Mouse (Mus musculus): ENCODE data around the gene Clasrp. TPM values are rescaled to one million over a fixed set of nuclear protein-coding genes. Genes with fewer than 3 reads are reported as not detected.

The Clasrp gene
- polyA plus RNA-seq, 1 experiment from 2014 or later, result 41.6 TPM

DNA sequence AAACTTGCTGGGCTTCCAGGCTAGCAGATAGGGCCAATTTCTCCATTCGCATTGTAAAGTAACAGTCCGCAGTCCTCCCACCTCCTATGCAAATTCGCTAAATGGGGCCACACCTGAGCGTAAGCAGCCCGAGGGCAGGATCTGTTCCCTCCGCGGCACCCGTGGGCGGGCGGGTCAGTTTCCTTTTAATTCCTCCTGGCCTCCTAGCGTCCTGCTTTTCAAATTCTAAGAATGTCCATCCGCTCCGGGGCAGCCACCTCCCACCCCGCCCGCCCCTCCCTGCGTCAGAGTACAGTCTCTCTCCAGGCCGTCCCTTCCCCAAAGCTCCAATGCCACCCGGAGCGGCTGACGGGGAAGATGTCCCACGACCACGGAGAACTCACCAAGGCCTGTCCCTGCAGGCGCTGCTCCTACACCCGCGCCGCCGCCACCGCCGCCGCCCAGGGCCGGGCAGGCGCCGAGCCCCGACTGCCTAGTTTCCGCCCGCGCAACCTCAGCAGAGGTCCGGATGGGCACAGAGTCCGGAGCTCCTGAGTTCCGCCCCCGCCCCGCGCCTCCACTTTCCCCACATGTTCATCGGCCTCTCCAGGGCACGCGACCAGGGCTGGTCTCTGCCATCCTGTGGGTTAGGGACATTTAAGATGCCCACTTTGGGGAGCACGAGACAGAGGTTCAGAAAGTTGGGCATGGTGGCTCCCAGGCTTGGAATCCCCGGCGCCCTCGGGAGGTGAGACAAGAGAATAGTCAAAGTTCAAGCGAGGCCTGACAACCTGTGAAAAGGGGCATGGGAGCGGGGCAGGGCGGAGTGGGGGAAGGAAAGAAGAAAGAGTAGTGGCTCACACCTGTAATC, 31.1 kb downstream of the Clasrp start:
- DNase-seq (ENCODE audit: low spot score) (peak; percentile 79), ATAC-seq (ENCODE audit: low FRiP score) (peak; percentile 87)
- Histone ChIP-seq H3K4me2 (replicated peaks) (peak overlapping the region; percentile 87), H3K27ac (peak overlapping the region; percentile 58), H3K9me3 (ENCODE audit: control insufficient read depth, low read length) (no peaks in the 10 kb centered on the region), H3K9ac (peak overlapping the region; percentile 63), H3K27me3 (ENCODE audit: control insufficient read depth, insufficient read depth, low read length) (peaks cover 32% of the 10 kb centered on the region), H3K4me1 (replicated peaks; ENCODE audit: control insufficient read depth, insufficient read depth, low read length) (peaks cover 20% of the 10 kb centered on the region), H3K4me3 (replicated peaks; ENCODE audit: low read length) (peak overlapping the region; percentile 75), H3K36me3 (replicated peaks; ENCODE audit: control insufficient read depth, insufficient read depth) (peaks cover 13% of the 10 kb centered on the region)
- WGBS, result under 1% methylated on average over 53 of the region's 53 CpGs

DNA sequence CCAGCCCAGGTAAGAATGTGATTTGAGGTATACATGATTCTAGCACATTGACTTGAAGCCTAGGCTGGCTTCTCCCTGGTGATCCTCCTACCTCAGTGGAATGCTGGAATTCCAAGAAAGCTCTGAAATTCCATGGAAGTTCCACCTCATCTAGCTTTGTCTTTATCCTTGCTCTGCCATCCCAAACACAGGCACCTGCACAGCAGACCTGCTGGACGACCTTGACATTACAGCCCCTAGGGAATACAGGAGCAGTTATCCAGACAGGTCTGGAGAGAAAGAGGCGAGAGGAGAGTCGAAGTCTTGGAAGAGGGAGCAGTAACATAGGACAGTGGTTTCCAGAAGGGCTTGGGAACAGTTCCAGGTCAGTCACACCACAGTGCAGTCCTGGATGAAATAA, 34.6 kb downstream of the Clasrp start:
- H3K27ac ChIP-seq, result no peak overlapping the region
- peaks cover 25% of the 10 kb centered on the region for H3K36me3 ChIP-seq (replicated peaks; ENCODE audit: control insufficient read depth, insufficient read depth)
- ATAC-seq (ENCODE audit: low FRiP score) (no peak), DNase-seq (ENCODE audit: low spot score) (no peak)
- H3K4me2 ChIP-seq (replicated peaks), result no peak overlapping the region
- WGBS, result 92% methylated on average over 3 of the region's 3 CpGs
- peaks cover 12% of the 10 kb centered on the region for H3K4me1 ChIP-seq (replicated peaks; ENCODE audit: control insufficient read depth, insufficient read depth, low read length)
- no peaks in the 10 kb centered on the region for H3K27me3 ChIP-seq (ENCODE audit: control insufficient read depth, insufficient read depth, low read length)
- no peak overlapping the region for H3K4me3 ChIP-seq (replicated peaks; ENCODE audit: low read length)
- no peaks in the 10 kb centered on the region for H3K9me3 ChIP-seq (ENCODE audit: control insufficient read depth, low read length)
- H3K9ac ChIP-seq, result no peak overlapping the region

DNA sequence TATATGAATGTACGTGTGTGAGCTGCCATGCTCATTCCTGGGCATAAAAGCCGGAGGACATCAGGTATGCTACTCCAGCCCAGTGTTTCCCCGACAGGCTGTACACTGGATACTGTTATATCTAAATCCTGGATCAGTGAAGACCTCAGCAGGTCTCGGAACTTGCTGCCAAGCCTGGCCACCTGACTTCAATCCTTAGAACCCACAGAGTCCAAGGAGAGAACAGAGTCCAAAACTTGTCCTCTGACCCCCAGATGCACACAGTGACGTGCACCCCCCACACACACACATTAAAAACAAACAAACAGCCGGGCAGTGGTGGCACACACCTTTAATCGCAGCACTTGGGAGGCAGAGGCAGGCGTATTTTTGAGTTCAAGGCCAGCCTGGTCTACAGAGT, 36.9 kb downstream of the Clasrp start:
- Histone ChIP-seq H3K27ac (no peak overlapping the region), H3K4me3 (replicated peaks; ENCODE audit: low read length) (no peak overlapping the region), H3K36me3 (replicated peaks; ENCODE audit: control insufficient read depth, insufficient read depth) (peaks cover 32% of the 10 kb centered on the region), H3K27me3 (ENCODE audit: control insufficient read depth, insufficient read depth, low read length) (no peaks in the 10 kb centered on the region), H3K9ac (no peak overlapping the region), H3K4me1 (replicated peaks; ENCODE audit: control insufficient read depth, insufficient read depth, low read length) (peaks cover 15% of the 10 kb centered on the region), H3K9me3 (ENCODE audit: control insufficient read depth, low read length) (no peaks in the 10 kb centered on the region), H3K4me2 (replicated peaks) (no peak overlapping the region)
- WGBS, result 96% methylated on average over 8 of the region's 8 CpGs
- DNase-seq (ENCODE audit: low spot score), result no peak
- no peak for ATAC-seq (ENCODE audit: low FRiP score)

DNA sequence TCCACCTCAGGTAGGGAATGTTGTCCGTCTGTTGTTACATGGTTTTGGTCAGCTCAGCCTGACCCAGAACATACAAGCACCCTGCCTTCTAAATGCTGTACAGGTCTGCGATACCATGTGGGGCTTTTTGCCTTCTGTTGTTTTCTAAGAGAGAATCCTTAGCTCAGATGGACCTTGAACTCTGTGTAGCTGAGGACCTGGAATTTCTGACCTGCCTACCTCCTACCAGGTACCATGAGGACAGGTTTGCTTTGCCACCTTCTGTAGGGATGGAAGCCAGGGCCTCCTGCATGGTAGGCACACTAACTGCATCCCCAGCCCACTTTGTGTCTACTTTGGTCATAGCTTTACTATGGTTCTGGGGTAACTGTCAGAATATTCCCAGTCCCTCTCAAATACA, 38.5 kb downstream of the Clasrp start:
- DNase-seq (ENCODE audit: low spot score), result no peak
- peaks cover 32% of the 10 kb centered on the region for H3K36me3 ChIP-seq (replicated peaks; ENCODE audit: control insufficient read depth, insufficient read depth)
- H3K4me3 ChIP-seq (replicated peaks; ENCODE audit: low read length), result no peak overlapping the region
- H3K9ac ChIP-seq, result no peak overlapping the region
- H3K4me2 ChIP-seq (replicated peaks), result no peak overlapping the region
- no peak for ATAC-seq (ENCODE audit: low FRiP score)
- no peaks in the 10 kb centered on the region for H3K27me3 ChIP-seq (ENCODE audit: control insufficient read depth, insufficient read depth, low read length)
- peaks cover 12% of the 10 kb centered on the region for H3K4me1 ChIP-seq (replicated peaks; ENCODE audit: control insufficient read depth, insufficient read depth, low read length)
- WGBS, result 98% methylated on average over 2 of the region's 2 CpGs
- no peak overlapping the region for H3K27ac ChIP-seq
- no peaks in the 10 kb centered on the region for H3K9me3 ChIP-seq (ENCODE audit: control insufficient read depth, low read length)

DNA sequence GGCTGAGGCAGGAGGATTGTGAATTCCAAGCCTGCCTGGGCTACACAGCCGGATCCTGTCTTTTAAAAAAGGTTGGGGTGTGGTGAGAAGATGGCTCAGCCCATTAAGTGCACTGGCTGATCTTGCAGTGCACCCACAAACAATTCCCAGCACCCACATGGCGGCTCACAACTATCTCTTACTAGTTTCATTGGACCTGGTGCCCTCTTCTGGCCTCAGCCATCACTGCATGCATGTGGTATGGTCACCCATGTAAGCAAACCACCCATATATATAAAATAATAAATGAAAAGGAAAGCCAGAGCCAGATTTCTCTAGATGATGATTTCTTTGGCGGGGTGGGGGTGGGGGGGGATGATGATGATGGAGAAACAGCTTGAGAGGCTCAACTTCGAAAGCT, 39.8 kb downstream of the Clasrp start:
- Histone ChIP-seq H3K4me3 (replicated peaks; ENCODE audit: low read length) (no peak overlapping the region), H3K27ac (no peak overlapping the region), H3K4me1 (replicated peaks; ENCODE audit: control insufficient read depth, insufficient read depth, low read length) (peaks cover 26% of the 10 kb centered on the region), H3K27me3 (ENCODE audit: control insufficient read depth, insufficient read depth, low read length) (no peaks in the 10 kb centered on the region), H3K4me2 (replicated peaks) (no peak overlapping the region), H3K9ac (no peak overlapping the region), H3K36me3 (replicated peaks; ENCODE audit: control insufficient read depth, insufficient read depth) (peaks cover 28% of the 10 kb centered on the region), H3K9me3 (ENCODE audit: control insufficient read depth, low read length) (no peaks in the 10 kb centered on the region)
- no peak for ATAC-seq (ENCODE audit: low FRiP score)
- DNase-seq (ENCODE audit: low spot score), result no peak
- WGBS, result 90% methylated on average over 4 of the region's 4 CpGs

DNA sequence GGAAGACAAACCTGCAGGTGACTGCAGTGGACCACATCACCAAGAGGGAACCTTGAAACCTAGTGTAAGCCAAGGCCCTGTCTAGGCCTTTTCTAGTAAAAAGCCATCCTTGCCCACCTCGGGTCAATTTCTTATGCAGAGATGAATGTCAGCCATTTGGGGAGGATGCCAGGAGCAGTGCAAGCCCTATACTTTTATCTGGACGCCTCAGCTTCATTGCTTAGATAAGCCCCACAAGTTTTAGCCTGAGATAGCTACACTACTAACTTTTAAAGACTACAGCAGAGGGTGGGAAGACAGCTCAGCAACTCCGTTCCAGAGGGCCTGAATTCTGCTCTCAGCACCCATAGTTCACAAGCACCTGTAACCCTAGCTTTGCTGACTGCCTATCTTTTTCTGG, 40.4 kb downstream of the Clasrp start:
- WGBS, result 93% methylated on average over 3 of the region's 3 CpGs
- H3K9me3 ChIP-seq (ENCODE audit: control insufficient read depth, low read length), result no peaks in the 10 kb centered on the region
- H3K36me3 ChIP-seq (replicated peaks; ENCODE audit: control insufficient read depth, insufficient read depth), result peaks cover 24% of the 10 kb centered on the region
- no peak overlapping the region for H3K4me2 ChIP-seq (replicated peaks)
- ATAC-seq (ENCODE audit: low FRiP score) (no peak), DNase-seq (ENCODE audit: low spot score) (no peak)
- no peaks in the 10 kb centered on the region for H3K27me3 ChIP-seq (ENCODE audit: control insufficient read depth, insufficient read depth, low read length)
- peaks cover 32% of the 10 kb centered on the region for H3K4me1 ChIP-seq (replicated peaks; ENCODE audit: control insufficient read depth, insufficient read depth, low read length)
- no peak overlapping the region for H3K9ac ChIP-seq
- H3K27ac ChIP-seq, result no peak overlapping the region
- no peak overlapping the region for H3K4me3 ChIP-seq (replicated peaks; ENCODE audit: low read length)

DNA sequence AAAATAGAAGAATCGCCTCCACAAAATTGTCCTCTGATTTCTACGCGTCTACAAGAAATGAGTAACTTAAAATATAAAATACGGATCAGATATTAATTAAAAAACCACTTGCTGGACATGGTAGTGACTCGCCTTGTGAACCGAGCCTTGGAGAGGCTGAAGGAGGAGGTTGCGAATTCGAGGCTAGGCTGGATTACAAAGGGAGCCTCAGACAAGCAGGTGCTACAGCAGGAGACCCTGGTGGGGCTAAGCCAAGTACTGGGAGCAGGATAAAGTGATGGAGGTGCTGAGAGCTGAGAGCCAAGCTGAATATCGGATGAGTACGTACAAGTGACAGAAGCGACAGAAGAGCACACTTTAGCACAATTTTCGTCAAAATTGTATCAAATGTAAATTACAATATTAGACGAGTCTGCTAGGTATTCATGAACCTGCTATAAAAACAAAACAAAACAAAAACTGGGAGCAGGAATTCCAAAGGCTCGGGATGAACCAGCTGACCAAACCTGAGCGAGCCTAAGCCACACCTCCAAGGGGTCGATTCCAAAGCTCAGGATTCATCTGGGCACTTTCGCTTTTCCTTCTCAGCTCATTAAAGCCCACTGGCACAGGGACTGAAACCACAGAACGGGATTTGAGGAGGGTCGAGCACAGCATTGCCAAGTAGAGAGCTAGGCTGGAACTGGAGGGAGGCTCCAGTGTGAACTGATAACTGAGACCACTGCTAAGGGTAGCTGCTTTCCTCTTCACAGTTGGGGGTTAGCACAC, 41.5 kb downstream of the Clasrp start, which contains the start of gene Ppp1r37:
Gene Ppp1r37 (minus strand): TSS at position 434 of the 768 bp plus-strand sequence.
- 3% methylated on average over 19 of the region's 19 CpGs for WGBS
- Histone ChIP-seq H3K36me3 (replicated peaks; ENCODE audit: control insufficient read depth, insufficient read depth) (peaks cover 20% of the 10 kb centered on the region), H3K4me1 (replicated peaks; ENCODE audit: control insufficient read depth, insufficient read depth, low read length) (peaks cover 36% of the 10 kb centered on the region), H3K9ac (peak within 1 kb of the TSS; percentile 96), H3K4me3 (replicated peaks; ENCODE audit: low read length) (peak within 1 kb of the TSS; percentile 99), H3K27ac (peak within 1 kb of the TSS; percentile 98), H3K4me2 (replicated peaks) (peak within 1 kb of the TSS; percentile 97), H3K9me3 (ENCODE audit: control insufficient read depth, low read length) (no peaks in the 10 kb centered on the region), H3K27me3 (ENCODE audit: control insufficient read depth, insufficient read depth, low read length) (no peaks in the 10 kb centered on the region)
- peak; percentile 57 for DNase-seq (ENCODE audit: low spot score)
- ATAC-seq (ENCODE audit: low FRiP score), result peak; percentile 15; the same call in 1 of the 2 replicates

DNA sequence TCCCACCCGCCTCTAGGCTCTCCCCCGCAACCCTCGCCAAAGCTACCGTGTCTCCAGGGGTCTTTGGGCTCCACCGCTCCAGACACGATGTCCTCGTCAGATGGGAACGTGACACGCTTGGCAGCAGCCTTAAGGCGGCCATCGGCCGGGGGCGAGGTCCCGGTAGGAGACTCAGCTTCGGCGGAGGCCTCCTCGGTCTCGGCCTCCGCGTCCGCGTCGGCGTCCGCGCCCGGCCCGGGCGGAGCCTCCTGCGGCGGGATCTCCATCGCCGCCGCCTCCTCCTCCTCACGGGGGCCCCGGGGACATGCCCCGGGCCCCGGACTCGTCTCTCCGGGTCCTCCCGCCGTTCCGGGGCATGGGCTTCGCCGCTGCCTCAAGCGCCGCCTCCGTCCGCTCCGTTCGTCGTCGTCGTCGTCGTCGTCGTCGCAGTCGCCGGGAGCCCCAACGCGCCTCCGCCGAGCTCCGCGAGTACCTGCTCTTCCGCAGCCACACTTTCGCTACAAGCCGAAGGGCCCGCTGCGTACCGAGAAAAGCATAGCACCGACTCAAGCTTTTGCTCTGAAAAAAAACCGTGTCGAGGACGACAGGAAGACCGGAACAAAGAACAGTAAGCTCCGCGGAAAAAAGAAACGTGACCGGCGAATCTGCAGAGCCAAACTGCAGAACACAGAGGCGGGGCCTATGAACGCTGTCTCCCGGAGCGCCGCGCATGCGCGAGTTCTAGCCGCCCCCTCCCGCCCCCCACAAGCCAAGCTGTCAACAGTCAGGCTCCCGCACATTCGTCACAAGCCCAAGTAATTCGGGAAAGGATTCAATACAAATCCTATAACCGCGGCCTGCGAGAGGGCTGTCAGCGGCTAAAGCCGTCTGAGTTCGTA, 42.3 kb downstream of the Clasrp start:
- peaks cover 18% of the 10 kb centered on the region for H3K36me3 ChIP-seq (replicated peaks; ENCODE audit: control insufficient read depth, insufficient read depth)
- peak overlapping the region; percentile 96 for H3K9ac ChIP-seq
- H3K4me2 ChIP-seq (replicated peaks), result peak overlapping the region; percentile 97
- ATAC-seq (ENCODE audit: low FRiP score), result peak; percentile 92
- H3K27ac ChIP-seq, result peak overlapping the region; percentile 98
- H3K9me3 ChIP-seq (ENCODE audit: control insufficient read depth, low read length), result no peaks in the 10 kb centered on the region
- under 1% methylated on average over 97 of the region's 102 CpGs for WGBS
- H3K4me1 ChIP-seq (replicated peaks; ENCODE audit: control insufficient read depth, insufficient read depth, low read length), result peaks cover 36% of the 10 kb centered on the region
- H3K27me3 ChIP-seq (ENCODE audit: control insufficient read depth, insufficient read depth, low read length), result no peaks in the 10 kb centered on the region
- H3K4me3 ChIP-seq (replicated peaks; ENCODE audit: low read length), result peak overlapping the region; percentile 99
- DNase-seq (ENCODE audit: low spot score), result peak; percentile 98

DNA sequence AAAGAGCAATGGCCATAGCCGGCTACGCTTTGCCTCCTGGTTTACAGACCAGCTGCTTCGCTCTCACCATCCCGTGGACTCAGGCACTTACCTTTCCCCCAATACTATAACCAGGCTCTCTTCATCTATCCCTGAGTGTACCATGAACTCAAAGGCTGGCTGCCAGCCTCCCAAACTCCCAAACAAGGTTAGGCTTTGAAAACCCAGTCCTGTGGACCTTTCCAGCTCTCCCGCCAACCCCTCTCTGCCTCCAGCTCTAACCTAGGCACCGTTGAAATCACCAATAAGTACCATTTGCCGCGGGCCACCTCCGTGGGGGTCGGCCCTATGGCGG, 42.9 kb downstream of the Clasrp start:
- H3K4me2 ChIP-seq (replicated peaks), result peak overlapping the region; percentile 97
- H3K4me1 ChIP-seq (replicated peaks; ENCODE audit: control insufficient read depth, insufficient read depth, low read length), result peaks cover 36% of the 10 kb centered on the region
- DNase-seq (ENCODE audit: low spot score), result no peak
- no peak for ATAC-seq (ENCODE audit: low FRiP score)
- H3K4me3 ChIP-seq (replicated peaks; ENCODE audit: low read length), result peak overlapping the region; percentile 99
- no peaks in the 10 kb centered on the region for H3K9me3 ChIP-seq (ENCODE audit: control insufficient read depth, low read length)
- peaks cover 17% of the 10 kb centered on the region for H3K36me3 ChIP-seq (replicated peaks; ENCODE audit: control insufficient read depth, insufficient read depth)
- 1% methylated on average over 11 of the region's 11 CpGs for WGBS
- H3K27me3 ChIP-seq (ENCODE audit: control insufficient read depth, insufficient read depth, low read length), result no peaks in the 10 kb centered on the region
- H3K27ac ChIP-seq, result peak overlapping the region; percentile 98
- H3K9ac ChIP-seq, result peak overlapping the region; percentile 96
